Mouse (Mus musculus) forebrain, embryonic 11.5 days (tissue): ENCODE results near the gene Slc25a25. TPM values are rescaled to one million over a fixed set of nuclear protein-coding genes. Genes with fewer than 3 reads are reported as not detected.
A peak's percentile ranks its signal among the peaks of the same experiment; 100 is the strongest.

Source experiments
- ATAC-seq: fragments of 200-750 bp; cut with Nextera tagmentation; replicated peaks from 2 replicates; pipeline ENCODE4 v1.8.0; 2017; ENCODE audit warnings: moderate TSS enrichment; ENCODE audit not compliant: low FRiP score
- DNase-seq: peaks from one replicate; pipeline ENCODE4 v3.0.0-alpha.2; 2017; ENCODE audit warnings: low spot score
- H3K27ac ChIP-seq: fragments of 300-500 bp; sonication (generic); 2 replicates; pipeline ENCODE4 v1.5.1; 2014; ENCODE audit warnings: low read depth, low read length
- H3K27me3 ChIP-seq: fragments of 300-500 bp; sonication (generic); 2 replicates; pipeline ENCODE4 v1.6.1; 2014; ENCODE audit warnings: mild to moderate bottlenecking, low read length, mixed read lengths; ENCODE audit not compliant: control insufficient read depth, insufficient read depth
- H3K36me3 ChIP-seq: fragments of 300-500 bp; sonication (generic); 2 replicates; pipeline ENCODE4 v1.6.1; 2014; ENCODE audit warnings: mild to moderate bottlenecking, low read length, moderate library complexity, mixed read lengths; ENCODE audit not compliant: control insufficient read depth, insufficient read depth
- H3K4me1 ChIP-seq: fragments of 300-500 bp; sonication (generic); replicated peaks from 2 replicates; pipeline ENCODE4 v1.6.1; 2014; ENCODE audit warnings: low read length, mixed read lengths; ENCODE audit not compliant: control insufficient read depth, insufficient read depth
- H3K4me2 ChIP-seq: fragments of 300-500 bp; sonication (generic); 2 replicates; pipeline ENCODE4 v1.6.1; 2014; ENCODE audit warnings: low read depth, mild to moderate bottlenecking, low read length, moderate library complexity, mixed read lengths; ENCODE audit not compliant: severe bottlenecking
- H3K4me3 ChIP-seq: fragments of 300-500 bp; sonication (generic); 2 replicates; pipeline ENCODE4 v1.5.1; 2014; ENCODE audit warnings: low read depth, low read length
- H3K9ac ChIP-seq: fragments of 300-500 bp; sonication (generic); 2 replicates; pipeline ENCODE4 v1.6.1; 2014; ENCODE audit warnings: low read length
- H3K9me3 ChIP-seq: fragments of 300-500 bp; sonication (generic); 2 replicates; pipeline ENCODE4 v1.6.1; 2016; ENCODE audit warnings: low read length, mixed read lengths; ENCODE audit not compliant: control insufficient read depth
- whole genome bisulfite sequencing: fragments of 180-500 bp; shearing (Covaris S2); extraction: QIAGEN DNeasy Blood & Tissue Kit; methylation state at CpG from one replicate; pipeline ENCODE4 v1.1.7; 2014; 5-methylcytosine and 5-hydroxymethylcytosine counted together
- polyA plus RNA-seq: library from polyadenylated mRNA; unstranded; fragments of >200 nt; fragmentation: Nextera tagmentation; extraction: Ambion mirVana; gene quantifications from 2 replicates; pipeline ENCODE4 v1.2.1, GENCODE M21; 2014

Gene Slc25a25
- polyA plus RNA-seq, 1 experiment from 2014 or later: 25.9 TPM

DNA sequence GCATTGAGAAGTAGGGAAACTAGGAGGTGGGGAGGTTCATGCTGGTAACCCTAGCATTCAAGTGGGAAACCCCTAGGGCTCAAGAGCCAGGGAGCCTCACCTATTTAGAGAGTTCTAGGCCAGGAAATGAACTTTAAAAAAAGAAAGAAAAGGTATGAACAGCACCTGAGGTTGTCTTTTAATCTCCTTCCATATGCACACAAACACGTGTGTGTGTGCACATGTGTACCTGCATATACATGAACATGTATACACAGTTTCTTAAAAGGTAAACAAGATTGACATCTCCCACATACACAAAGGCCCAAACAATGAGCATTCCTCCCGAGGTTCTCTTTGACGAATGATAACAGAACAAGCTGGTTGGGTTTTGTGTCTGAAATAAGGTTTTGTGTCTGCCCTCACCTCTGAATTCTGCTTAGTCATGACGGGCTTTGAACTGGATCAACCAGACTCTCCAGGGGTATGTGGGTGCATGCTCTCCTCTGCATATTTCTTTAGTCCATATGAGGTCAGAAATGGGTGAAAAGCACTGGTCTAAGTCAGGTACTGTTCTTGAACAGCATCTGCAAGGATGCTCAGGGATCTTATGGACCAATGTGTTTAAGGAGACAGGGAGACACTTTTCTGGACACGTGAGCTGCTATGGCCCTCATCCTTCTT, 2.5 kb upstream of the Slc25a25 start:
- Histone ChIP-seq H3K4me3 (no peak overlapping the region), H3K27me3 (no peaks in the 10 kb centered on the region), H3K4me2 (no peak overlapping the region), H3K4me1 (peaks cover 5% of the 10 kb centered on the region; the same call in 1 of the 2 replicates), H3K9ac (no peak overlapping the region), H3K36me3 (no peaks in the 10 kb centered on the region), H3K9me3 (no peaks in the 10 kb centered on the region), H3K27ac (no peak overlapping the region)
- ATAC-seq (no peak), DNase-seq (no peak)
- 90% methylated on average over 5 of the region's 5 CpGs for WGBS

DNA sequence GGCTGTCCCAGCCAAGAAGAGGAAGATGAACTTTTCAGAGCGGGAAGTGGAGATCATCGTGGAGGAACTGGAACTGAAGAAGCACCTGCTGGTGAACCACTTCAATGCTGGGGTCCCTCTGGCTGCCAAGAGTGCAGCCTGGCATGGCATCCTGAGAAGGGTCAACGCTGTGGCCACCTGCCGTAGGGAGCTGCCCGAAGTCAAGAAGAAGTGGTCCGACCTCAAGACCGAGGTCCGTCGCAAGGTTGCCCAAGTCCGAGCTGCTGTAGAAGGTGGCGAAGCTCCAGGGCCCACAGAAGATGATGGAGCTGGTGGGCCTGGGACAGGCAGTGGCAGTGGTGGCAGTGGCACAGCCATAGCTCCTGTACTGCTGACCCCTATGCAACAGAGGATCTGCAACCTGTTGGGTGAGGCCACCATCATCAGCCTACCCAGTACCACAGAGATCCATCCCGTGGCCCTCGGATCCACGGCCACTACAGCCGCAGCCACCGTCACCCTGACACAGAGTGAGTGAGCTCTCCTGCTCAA, 1.3 kb upstream of the Slc25a25 start:
- Histone ChIP-seq H3K27me3 (no peaks in the 10 kb centered on the region), H3K9me3 (no peaks in the 10 kb centered on the region), H3K4me1 (peaks cover 5% of the 10 kb centered on the region; the same call in 1 of the 2 replicates), H3K9ac (peak overlapping the region; percentile 48), H3K36me3 (no peaks in the 10 kb centered on the region), H3K27ac (no peak overlapping the region), H3K4me2 (peak overlapping the region; percentile 42), H3K4me3 (peak overlapping the region; percentile 15; the same call in 1 of the 2 replicates)
- peak; percentile 60 for DNase-seq
- WGBS: 95% methylated on average over 16 of the region's 16 CpGs
- ATAC-seq: no peak

DNA sequence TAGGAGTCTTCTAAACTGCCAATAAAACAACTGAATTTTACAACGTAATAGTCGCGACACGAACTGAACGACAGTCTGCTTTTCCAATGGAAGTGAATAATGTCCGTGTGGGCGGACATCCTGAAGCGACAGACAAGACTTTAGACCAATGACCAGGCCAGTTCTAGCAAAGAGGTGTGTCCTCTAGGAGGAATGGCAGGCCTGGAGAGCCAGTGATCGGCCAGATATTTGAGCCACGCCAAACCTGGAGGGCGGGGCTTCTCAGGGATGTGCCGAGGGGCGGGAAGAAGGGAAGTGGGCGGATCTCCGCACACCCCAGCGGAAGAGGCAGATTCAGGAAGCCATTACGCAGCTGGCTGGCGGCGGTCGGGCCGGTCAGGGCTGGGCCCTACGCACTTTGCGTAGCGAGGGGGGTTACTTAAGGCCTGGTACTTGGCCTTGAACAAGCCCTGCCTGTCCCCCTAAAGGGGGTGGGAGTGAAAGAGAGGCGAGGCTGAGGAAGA, 676 bp upstream of the Slc25a25 start:
- Histone ChIP-seq H3K27me3 (no peaks in the 10 kb centered on the region), H3K9ac (peak overlapping the region; percentile 54), H3K27ac (peak overlapping the region; percentile 96), H3K4me2 (peak overlapping the region; percentile 86), H3K4me3 (peak overlapping the region; percentile 77), H3K9me3 (no peaks in the 10 kb centered on the region), H3K36me3 (no peaks in the 10 kb centered on the region), H3K4me1 (peaks cover 5% of the 10 kb centered on the region; the same call in 1 of the 2 replicates)
- WGBS: 0% methylated on average over 25 of the region's 25 CpGs
- ATAC-seq: peak; percentile 96
- peak; percentile 99 for DNase-seq

DNA sequence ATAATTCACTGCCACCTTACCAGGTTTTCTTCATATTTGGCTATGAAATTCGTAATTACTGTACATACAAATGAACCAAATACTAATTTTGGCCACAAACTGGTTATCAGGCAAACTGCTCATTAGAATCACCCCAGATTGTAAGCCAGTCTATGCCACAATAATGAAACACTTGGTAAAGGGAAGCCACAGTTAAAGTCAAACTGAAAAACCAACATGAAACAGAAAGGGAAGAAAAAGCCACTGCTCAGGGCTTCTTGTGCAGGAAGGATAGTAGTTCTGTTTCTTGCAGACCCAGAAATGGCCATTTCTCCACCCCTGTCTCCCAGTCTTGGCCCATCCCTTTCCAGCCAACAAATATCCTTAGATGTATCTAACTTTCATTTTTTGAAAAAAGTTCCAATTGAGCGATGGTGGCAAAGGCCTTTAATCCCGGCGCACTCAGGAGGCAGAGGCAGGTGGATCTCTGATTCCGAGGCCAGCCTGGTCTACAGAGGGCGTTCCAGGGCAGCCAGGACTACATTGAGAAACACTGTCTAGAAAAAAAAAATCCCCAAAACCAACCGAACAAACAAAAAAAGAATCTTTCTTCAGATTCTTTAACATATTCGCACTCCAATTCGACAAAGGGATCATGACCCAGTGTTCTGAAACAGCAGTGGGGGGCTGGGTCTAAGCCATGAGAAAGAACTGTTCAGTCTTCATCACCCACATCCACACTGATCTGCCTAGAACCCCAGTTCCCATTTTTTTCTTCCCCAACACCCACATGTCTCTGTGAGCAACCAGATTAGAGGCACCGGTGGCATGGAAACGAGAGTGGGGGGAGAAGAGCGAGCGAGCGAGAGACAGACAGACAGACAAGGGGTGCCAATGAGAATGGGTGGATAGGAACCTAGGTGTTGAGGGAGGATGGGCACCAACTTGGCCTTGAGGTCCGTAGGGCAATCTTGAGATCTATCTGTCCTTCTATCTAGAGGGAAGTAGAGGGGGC, 1.2 kb downstream of the Slc25a25 start, which contains the start of gene Naif1:
Naif1 (plus strand) TSS at position 697 of the 994 bp plus-strand sequence.
- Histone ChIP-seq H3K27me3 (no peaks in the 10 kb centered on the region), H3K4me3 (peak within 1 kb of the TSS; percentile 77), H3K27ac (peak within 1 kb of the TSS; percentile 96), H3K9ac (peak within 1 kb of the TSS; percentile 82), H3K36me3 (no peaks in the 10 kb centered on the region), H3K4me2 (peak within 1 kb of the TSS; percentile 86), H3K9me3 (no peaks in the 10 kb centered on the region), H3K4me1 (peaks cover 5% of the 10 kb centered on the region; the same call in 1 of the 2 replicates)
- WGBS: 82% methylated on average over 15 of the region's 15 CpGs
- ATAC-seq (no peak), DNase-seq (no peak)

DNA sequence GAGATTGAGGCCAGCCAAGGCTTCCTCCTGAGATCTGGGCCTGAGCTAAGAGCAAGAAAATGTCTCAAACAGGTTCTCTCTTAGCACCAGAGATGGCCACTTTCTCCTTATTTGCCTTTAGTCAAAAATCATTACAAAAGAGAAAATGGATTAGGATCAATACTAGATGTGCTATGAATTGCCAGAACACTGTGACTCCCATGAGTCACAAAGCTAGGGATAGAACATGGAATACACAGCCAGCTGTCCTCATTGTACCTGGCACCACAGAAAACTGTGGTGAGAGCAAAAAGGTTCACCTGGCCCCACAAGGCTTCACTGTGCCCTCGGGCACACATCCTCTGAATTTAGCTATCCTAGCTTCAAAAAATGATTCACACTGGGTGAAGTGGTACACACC, 2.8 kb downstream of the Slc25a25 start:
- DNase-seq: no peak
- Histone ChIP-seq H3K27me3 (no peaks in the 10 kb centered on the region), H3K9me3 (no peaks in the 10 kb centered on the region), H3K36me3 (no peaks in the 10 kb centered on the region), H3K4me3 (no peak overlapping the region), H3K27ac (no peak overlapping the region), H3K9ac (no peak overlapping the region), H3K4me1 (peaks cover 5% of the 10 kb centered on the region; the same call in 1 of the 2 replicates), H3K4me2 (no peak overlapping the region)
- no peak for ATAC-seq
- WGBS: 97% methylated on average over 1 of the region's 1 CpGs

DNA sequence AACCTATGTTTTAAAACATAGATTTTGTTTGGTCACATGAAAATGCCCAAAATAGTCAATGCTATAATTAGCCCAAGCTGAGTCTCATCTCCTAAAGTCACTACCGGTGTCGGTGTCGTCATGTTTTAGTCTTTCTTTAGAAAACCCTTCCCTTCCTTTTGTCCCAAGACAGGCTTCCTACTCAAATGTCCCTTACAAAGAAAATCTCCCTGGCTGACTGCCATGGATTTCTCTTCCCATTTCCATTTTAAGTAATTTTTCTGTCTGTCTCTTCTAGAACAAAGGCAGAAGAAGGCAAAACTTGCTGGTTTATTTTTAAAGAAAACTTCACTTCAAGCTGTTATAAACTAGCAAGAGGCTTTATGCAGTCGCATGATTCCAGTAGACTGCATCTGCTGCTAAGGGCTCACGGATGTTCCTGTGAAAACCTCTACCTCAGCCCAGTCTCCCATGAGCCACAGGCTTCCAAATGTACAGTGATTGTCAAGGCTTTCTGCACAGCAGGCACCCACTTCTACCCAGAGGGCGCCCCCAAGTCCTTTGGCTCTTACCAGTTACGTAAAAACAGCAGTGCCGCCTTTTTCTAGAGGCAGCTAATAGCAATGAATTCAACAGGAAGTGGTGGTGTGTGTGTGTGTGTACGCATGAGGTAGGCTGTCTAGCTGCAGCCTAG, 3.8 kb downstream of the Slc25a25 start:
- H3K9me3 ChIP-seq: no peaks in the 10 kb centered on the region
- H3K4me2 ChIP-seq: no peak overlapping the region
- peaks cover 2% of the 10 kb centered on the region; the same call in 1 of the 2 replicates for H3K4me1 ChIP-seq
- WGBS: 88% methylated on average over 9 of the region's 9 CpGs
- H3K9ac ChIP-seq: no peak overlapping the region
- H3K27me3 ChIP-seq: no peaks in the 10 kb centered on the region
- no peak overlapping the region for H3K4me3 ChIP-seq
- H3K27ac ChIP-seq: no peak overlapping the region
- H3K36me3 ChIP-seq: no peaks in the 10 kb centered on the region
- ATAC-seq: no peak
- DNase-seq: no peak

DNA sequence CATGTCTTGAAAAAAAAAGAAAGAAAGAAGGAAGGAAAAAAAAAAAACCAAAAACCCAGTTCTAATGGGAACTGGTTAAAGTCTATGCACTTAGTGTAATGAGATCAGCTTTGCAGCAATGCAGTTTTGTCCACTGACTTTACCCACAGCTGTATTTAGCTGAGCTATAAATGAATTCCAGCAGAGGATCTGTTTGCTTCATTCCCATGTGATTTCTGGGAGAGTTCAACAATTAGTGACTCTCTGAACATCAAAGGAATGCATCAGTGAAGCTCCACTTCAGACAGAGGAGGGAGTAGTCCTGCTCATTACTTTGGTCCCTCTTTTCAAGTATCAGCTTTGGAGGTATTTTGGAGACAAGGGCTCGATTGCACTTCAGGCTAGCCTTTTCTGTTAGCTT, 5.7 kb downstream of the Slc25a25 start:
- Histone ChIP-seq H3K27me3 (no peaks in the 10 kb centered on the region), H3K4me3 (no peak overlapping the region), H3K27ac (no peak overlapping the region), H3K36me3 (no peaks in the 10 kb centered on the region), H3K4me2 (no peak overlapping the region), H3K4me1 (peaks cover under 1% of the 10 kb centered on the region; the same call in 1 of the 2 replicates), H3K9me3 (no peaks in the 10 kb centered on the region), H3K9ac (no peak overlapping the region)
- DNase-seq: no peak
- no peak for ATAC-seq
- 90% methylated on average over 1 of the region's 1 CpGs for WGBS

DNA sequence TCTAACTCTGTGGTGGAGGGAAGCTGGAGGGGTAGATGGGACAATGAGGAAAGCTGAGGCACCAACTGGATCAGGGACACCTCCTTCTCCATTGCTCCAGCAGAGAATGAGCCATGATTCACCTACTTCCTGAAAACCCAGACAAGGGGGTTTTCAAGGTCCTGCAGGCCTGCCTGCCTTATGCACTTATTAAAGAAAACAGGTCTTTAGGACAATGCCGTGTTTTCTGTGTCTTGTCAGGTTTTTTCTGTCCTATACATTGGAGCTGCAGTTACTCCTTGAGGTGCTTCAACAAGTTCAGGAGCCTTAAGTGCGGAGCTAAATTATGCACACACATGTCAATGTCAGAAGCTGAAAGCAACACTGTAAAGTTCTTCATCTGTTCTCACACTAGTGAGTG, 9.7 kb downstream of the Slc25a25 start:
- no peaks in the 10 kb centered on the region for H3K36me3 ChIP-seq
- no peaks in the 10 kb centered on the region for H3K9me3 ChIP-seq
- peaks cover 11% of the 10 kb centered on the region for H3K4me1 ChIP-seq
- H3K4me3 ChIP-seq: no peak overlapping the region
- H3K9ac ChIP-seq: no peak overlapping the region
- DNase-seq: no peak
- H3K27ac ChIP-seq: no peak overlapping the region
- H3K27me3 ChIP-seq: no peaks in the 10 kb centered on the region
- H3K4me2 ChIP-seq: no peak overlapping the region
- WGBS: 98% methylated on average over 2 of the region's 2 CpGs
- no peak for ATAC-seq
